Mouse (Mus musculus) embryo, embryonic 10 days (tissue): ENCODE measurements around the gene Mief1.

Experiments used
- DNase-seq: peaks from one replicate; pipeline ENCODE4 v3.0.0-alpha.2; 2015; ENCODE audit warnings: low spot score

Gene Mief1

DNA sequence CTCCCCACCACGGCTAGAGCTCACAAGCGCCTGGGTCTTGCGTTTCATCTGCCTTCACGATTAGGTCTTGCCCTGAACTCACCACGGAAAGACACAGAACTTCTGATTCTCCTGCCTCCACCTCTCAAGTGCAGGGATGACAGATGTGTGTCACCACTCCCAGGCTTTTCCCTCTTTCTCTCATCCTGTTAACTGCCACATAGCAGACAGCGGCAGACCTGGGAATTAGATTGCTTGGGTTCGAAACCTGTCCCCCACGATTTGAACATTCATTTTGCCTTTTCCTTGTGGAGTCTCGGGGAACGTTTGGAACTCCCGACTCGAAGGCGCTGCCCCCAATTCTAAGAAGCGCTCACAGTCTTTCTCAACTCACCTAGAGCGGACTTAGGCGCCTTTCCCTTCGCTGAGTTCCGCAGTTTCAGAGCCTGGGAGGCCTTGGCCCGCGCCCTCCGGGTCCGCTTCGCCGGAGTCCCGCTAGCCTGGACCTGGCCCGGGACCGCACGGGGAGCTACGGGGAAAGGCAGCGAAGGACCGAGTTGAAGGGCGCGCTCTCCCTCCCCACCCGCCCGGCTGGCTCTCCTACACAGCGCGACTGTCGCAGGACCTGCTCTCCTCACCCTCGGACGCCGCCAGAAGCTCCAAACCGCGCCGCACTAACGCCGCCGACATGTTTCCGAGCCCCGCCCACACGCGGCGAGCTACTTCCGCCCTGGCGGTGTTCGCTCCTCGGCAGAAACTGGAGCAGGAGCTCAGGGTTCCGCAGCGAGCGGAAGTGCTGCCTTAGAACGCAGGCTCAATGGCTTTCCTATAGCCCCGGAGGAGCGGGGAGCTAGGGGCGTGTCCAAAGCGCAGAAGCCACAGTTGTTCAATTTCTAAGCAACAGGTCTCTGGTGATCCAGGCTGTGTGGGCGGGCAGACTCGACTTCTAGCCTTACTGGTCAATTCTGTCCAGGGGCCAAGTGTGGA, 30.1 kb downstream of the Mief1 start, which contains the start of gene Rps19bp1:
Gene Rps19bp1, minus strand, starts transcription at position 706 of the 966 bp plus-strand sequence.
- DNase-seq = peak; percentile 95

DNA sequence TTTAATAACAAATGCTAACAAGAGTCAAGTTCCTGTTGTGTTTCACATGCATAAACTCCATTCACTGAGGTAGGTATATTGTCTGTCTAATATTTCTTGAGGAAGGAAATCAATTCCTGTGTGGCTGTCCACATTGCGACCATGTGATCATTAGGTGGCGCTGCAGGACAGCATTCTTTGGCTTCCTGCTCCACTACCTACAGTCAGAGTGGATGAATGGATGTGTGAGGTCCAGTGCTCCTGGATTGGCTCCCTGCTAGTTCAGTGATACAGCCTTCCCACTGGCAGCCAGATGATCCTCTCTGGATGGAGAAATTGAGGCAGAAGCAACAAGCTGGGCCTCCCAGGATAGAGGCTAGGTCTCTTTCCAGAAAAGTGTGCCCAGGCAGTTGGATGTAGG, 32.5 kb downstream of the Mief1 start:
- DNase-seq = peak; percentile 93

DNA sequence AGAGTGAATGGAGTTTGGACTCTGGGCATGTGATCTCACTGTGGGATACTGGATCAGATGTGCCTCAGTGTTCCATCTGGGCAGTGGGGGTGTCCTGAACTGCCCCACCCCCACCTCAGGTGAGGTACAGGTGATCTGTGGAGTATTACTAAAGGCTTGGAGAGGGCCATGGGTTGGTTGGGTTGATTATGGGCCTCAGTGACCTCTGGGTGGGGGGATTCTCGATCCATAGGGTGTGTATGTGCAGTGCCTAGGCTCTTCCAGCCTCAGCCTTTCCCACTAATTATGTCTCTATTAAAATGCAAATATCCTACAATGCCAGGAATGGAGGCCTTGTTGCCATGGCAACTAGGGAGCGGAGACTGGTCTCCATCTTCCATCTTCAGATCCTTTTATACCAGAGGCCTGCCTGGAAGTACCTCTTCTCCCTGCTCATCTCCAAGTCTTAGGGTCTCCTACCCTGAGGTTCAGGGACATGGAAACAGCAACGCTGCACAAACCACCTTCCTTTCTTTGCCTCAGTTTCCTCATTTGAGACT, 38.1 kb downstream of the Mief1 start:
- DNase-seq = no peak

DNA sequence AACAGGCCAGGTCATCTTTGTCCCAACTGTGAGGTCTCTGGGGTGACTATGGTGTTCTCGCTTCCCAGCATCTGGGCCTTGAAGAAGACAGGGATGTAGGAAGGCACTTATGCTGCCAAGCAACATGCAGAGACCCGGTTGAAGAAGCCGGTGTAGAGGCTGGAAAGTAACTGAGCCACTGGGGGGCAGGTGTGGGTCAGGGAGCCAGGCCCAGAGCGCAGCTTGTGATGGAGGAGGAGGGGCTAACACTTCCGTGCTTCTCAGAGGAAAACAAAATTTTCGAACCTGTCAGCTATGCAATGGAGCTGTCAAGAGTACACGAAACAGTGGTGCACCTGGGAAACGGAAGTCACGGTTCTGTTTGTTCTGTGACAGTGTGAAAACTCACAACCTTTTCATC, 43.3 kb downstream of the Mief1 start:
- no peak for DNase-seq

DNA sequence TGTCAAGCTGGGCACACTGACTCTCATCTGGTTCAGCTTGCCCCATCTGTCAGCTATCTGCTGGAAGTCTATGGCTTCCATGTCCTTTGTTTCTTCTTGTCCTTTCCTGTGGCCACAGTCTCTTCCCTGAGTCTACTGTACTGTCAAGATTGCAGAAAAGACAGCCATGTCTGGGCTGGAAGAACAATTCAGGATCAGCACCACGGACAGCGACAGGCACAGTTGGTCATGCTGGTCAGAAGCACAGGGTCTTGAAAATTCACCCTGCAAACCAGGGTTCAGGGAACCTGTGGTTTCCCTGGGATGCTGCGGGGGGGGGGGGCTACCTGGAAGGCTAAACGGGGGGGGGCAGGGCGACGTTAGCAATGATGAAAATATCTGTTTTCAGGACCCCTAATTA, 43.8 kb downstream of the Mief1 start:
- DNase-seq = peak; percentile 94

DNA sequence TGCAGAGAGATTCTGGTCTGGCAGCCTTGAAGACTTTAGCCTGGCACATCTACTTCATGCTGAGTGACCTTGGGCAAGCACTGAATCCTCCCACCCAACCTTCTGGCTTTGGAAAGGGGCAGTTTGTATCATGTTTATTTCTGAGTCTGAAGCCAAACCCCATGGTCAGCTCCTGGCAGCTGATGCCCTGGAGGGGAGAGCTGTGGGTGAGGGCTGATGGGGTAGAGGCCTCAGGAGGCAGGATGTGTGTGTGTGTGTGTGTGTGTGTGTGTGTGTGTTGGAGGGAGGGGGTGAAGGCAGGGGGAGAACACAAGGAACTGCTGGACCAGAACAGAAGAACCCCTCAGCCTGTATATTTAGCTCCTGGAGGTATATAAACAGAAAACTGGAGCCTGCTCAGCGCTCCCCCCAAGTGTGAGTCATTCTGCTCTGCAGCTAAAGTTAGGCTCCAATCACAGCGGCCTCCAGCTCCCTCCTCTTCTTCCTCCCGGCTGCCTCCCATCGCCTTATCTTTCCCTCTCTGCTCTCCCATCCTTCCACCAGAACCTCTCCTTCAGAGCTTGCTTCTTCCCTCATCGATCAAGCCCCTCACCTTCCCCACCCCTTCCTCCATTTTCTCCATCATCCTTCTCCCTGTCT, 44.4 kb downstream of the Mief1 start:
- DNase-seq = no peak

DNA sequence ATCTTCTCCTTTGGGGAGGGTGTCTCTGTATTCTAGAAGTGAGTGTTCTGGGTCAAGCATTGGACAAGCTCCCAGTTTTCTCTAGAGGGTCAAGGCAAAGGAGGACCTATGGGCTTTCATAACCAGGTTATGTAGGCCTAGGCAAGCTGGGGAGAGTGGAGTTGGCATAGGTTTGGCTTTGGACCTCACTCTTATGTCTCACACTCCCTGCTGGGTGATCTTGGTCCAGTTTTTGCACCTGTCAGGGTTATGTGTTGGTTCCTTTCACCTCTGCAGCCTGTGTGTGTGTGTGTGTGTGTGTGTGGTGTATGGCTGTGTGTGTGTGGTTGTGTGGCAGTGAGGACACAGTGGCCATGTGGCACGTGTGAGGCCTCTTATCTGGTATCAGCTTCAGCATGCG, 45.2 kb downstream of the Mief1 start:
- DNase-seq = no peak

DNA sequence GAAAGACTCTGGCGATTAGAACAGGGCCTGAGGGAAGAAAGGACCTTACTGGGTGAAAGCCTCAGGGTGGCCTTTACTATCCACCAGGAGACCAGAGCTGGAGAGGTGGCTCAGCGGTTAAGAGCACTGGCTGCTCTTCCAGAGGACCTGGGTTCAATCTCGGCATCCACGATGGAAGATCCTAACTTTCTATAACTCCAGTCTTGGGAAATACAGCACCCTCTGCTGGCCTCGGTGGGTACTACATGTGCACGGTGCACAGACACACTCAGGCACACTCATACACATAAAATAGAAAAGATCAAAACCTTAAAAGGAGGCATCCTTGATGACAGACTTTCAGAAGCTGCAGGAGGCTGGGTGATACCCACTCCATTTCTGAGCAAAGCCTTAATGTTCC, 46.8 kb downstream of the Mief1 start:
- DNase-seq = peak; percentile 76

DNA sequence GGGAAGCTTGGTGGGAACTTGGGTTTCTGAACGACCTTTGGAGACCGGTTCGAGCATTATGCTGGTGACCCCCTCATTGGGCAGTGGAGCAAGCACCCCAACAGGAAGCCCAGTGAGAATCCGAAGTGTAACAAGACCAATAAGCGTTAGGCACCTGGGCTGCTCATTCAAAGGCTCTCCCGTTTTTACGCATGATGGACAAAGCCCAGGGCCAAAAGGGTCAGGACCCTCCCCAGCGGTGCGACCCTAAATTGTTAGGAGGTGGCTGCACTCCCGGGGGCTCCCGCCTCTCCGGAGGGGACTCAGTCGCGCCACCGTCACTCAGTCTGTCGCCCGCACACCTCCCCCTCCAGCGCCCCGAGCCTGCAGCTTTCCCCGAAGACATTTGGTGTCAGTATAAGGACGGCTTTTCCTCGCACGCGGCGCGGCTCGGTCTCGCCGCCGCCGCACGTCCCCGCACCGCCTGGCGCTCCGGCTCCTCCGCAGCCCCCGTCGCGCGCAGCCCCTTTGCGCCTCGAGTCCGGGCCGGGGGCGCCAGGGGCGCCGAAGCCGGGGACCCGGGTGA, 53.1 kb downstream of the Mief1 start, which contains the start of gene Cacna1i:
Gene Cacna1i, plus strand, starts transcription at position 388 of the 565 bp plus-strand sequence.
- peak; percentile 29 for DNase-seq

DNA sequence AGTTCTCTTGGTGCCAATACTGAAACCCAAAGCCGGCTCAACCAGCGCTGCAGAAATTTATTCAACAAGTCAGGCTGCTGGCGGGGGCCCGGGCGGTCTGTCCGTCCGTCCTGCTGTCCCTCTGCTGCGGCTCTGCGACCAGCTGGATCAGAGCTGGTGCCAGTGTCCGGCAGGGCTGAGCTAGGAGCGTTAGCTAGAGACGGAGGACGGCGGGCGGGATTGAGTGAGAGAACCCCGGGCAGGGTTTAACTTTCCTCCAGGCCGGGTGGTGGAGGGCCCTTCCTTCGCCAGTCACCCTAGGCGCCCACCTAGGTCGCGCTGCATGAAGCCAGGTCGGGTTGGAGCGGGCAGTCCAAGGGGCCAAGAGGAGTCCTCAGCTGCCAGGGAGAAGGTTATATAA, 54.2 kb downstream of the Mief1 start:
- no peak for DNase-seq

DNA sequence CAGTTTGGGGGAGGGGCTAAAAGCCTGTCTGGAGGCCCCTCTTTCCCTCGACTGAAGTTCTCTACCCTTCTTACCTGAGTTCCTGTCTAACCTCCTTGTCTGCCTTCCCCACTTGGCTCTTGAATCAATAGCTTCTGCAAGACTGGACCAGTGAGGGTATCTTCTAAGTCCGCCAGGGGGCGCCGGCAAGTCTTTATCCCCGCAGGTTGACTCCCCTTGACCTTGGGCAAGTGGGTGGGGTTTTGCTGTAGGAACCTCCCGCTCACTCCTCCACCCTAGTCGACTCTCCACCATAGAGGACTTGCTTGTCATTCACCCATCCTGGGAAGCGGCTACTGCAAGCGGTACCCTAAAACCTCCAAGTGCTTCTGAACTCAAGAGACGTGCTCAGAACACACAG, 55.6 kb downstream of the Mief1 start:
- peak; percentile 73 for DNase-seq

DNA sequence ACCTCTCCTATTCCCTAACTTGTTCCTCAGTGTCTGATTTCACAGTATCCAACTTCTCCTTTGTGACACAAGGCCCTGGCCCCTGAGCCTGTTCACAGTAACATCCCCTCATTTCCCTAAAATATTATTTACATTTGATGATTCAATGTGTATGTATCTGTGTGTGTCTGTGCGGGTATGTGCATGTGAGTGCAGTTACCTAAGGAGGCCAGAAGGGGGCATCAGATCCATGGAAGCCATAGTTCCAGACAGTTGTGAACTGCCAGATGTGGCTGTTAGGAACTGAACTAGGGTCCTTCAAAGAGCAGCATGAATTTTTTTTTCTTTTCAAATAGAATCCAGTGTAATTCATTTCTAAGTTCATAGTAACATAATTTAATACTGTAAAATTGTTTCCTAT, 63.3 kb downstream of the Mief1 start:
- no peak for DNase-seq
